Comparison of ENCODE assay signal across 8 mouse cellular contexts in genomic region chr6:100833355-100833754, GRCm38 (mm10). TPM values are rescaled to one million over a fixed set of nuclear protein-coding genes. Genes with fewer than 3 reads are reported as not detected.
A peak's percentile ranks its signal among the peaks of the same experiment; 100 is the strongest.
DNase-seq lines count a peak whose midpoint lies in the region; ATAC-seq lines count a peak whose summit lies in the region.

Gene Ppp4r2, plus strand, starts transcription at chr6:100833622.

- H3K4me2 ChIP-seq in heart, embryonic 14.5 days (ENCODE audit: low read length), result peak within 1 kb of the TSS; percentile 64
- peak within 1 kb of the TSS; percentile 75 for H3K4me2 ChIP-seq in liver, embryonic 13.5 days
- peak within 1 kb of the TSS; percentile 62 for H3K4me2 ChIP-seq in stomach, embryonic 16.5 days (ENCODE audit: low read depth, low read length)

- no peaks in the 10 kb centered on the region for H3K27me3 ChIP-seq in heart, embryonic 14.5 days (ENCODE audit: control insufficient read depth, insufficient read depth, low read length)
- no peaks in the 10 kb centered on the region for H3K27me3 ChIP-seq in liver, embryonic 13.5 days
- H3K27me3 ChIP-seq in stomach, embryonic 16.5 days (ENCODE audit: control insufficient read depth, insufficient read depth, low read length), result no peaks in the 10 kb centered on the region

- DNase-seq in CD4-positive, CD25-positive, alpha-beta regulatory T cell, adult 2 months (ENCODE audit: low read depth, low spot score), result peak; percentile 97
- DNase-seq in fibroblast of lung, adult 2 months (ENCODE audit: low read depth), result peak; percentile 46
- DNase-seq in kidney, postnatal 14 days, result peak; percentile 96
- DNase-seq in liver, embryonic 13.5 days, result peak; percentile 84
- DNase-seq in neural tube, embryonic 10.5 days (ENCODE audit: extremely low spot score, low spot score), result peak; percentile 92

- H3K27ac ChIP-seq in brown adipose tissue, adult 24 weeks (replicated peaks; ENCODE audit: low read depth, low read length), result peak within 1 kb of the TSS; percentile 90
- H3K27ac ChIP-seq in heart, embryonic 14.5 days (replicated peaks in 1 of 2; ENCODE audit: control insufficient read depth in 1 of 2, insufficient read depth in 1 of 2, low read depth in 2 of 2, low read length in 2 of 2), result peak within 1 kb of the TSS; percentile 50 to 91
- H3K27ac ChIP-seq in liver, embryonic 13.5 days, result peak within 1 kb of the TSS; percentile 80
- peak within 1 kb of the TSS; percentile 84 for H3K27ac ChIP-seq in stomach, embryonic 16.5 days (ENCODE audit: low read length)

- peak within 1 kb of the TSS; percentile 100 for H3K4me3 ChIP-seq in brown adipose tissue, adult 24 weeks (ENCODE audit: insufficient read depth, low read depth, low read length)
- peak within 1 kb of the TSS; percentile 70 to 75 for H3K4me3 ChIP-seq in heart, embryonic 14.5 days (ENCODE audit: control insufficient read depth in 1 of 2, insufficient read depth in 1 of 2, low read depth in 1 of 2, low read length in 2 of 2)
- peak within 1 kb of the TSS; percentile 94 for H3K4me3 ChIP-seq in liver, embryonic 13.5 days (replicated peaks)
- H3K4me3 ChIP-seq in stomach, embryonic 16.5 days (replicated peaks; ENCODE audit: low read length), result peak within 1 kb of the TSS; percentile 89

- under 1% methylated on average over 41 of the region's 50 CpGs for WGBS in heart, embryonic 14.5 days
- under 1% methylated on average over 41 of the region's 50 CpGs for WGBS in liver, embryonic 13.5 days (ENCODE audit: insufficient replicate concordance)
- 0% methylated on average over 33 of the region's 50 CpGs for whole genome bisulfite sequencing in stomach, embryonic 16.5 days

- H3K9ac ChIP-seq in heart, embryonic 14.5 days (ENCODE audit: low read length), result peak within 1 kb of the TSS; percentile 91
- H3K9ac ChIP-seq in liver, embryonic 13.5 days, result peak within 1 kb of the TSS; percentile 92
- peak within 1 kb of the TSS; percentile 93 for H3K9ac ChIP-seq in stomach, embryonic 16.5 days (ENCODE audit: low read length)

- H3K9me3 ChIP-seq in heart, embryonic 14.5 days (ENCODE audit: control insufficient read depth, low read length), result no peaks in the 10 kb centered on the region
- no peaks in the 10 kb centered on the region for H3K9me3 ChIP-seq in liver, embryonic 13.5 days (replicated peaks)
- H3K9me3 ChIP-seq in stomach, embryonic 16.5 days (replicated peaks; ENCODE audit: control insufficient read depth, low read length), result no peaks in the 10 kb centered on the region

- peaks cover 33% of the 10 kb centered on the region for H3K36me3 ChIP-seq in heart, embryonic 14.5 days (ENCODE audit: control insufficient read depth, insufficient read depth, low read length)
- peaks cover 32% of the 10 kb centered on the region for H3K36me3 ChIP-seq in liver, embryonic 13.5 days
- peaks cover 14% of the 10 kb centered on the region for H3K36me3 ChIP-seq in stomach, embryonic 16.5 days (ENCODE audit: control insufficient read depth, insufficient read depth, low read length)

- ATAC-seq in heart, embryonic 14.5 days (ENCODE audit: insufficient number of reproducible peaks, insufficient read depth, low FRiP score, low read depth), result peak; percentile 90
- ATAC-seq in liver, embryonic 13.5 days (ENCODE audit: low read depth), result peak; percentile 97
- peak; percentile 97 for ATAC-seq in stomach, embryonic 16.5 days (ENCODE audit: insufficient read depth, low FRiP score)

- peaks cover 10% of the 10 kb centered on the region; the same call in 1 of the 2 replicates for H3K4me1 ChIP-seq in brown adipose tissue, adult 24 weeks (ENCODE audit: control insufficient read depth, insufficient read depth, insufficient read length, low read length)
- H3K4me1 ChIP-seq in heart, embryonic 14.5 days (ENCODE audit: control insufficient read depth in 2 of 2, insufficient read depth in 2 of 2, low read length in 2 of 2), result peaks cover 0 to 15% of the 10 kb centered on the region in 2 experiments; a peak in 1 of 4 replicates
- peaks cover 38% of the 10 kb centered on the region for H3K4me1 ChIP-seq in liver, embryonic 13.5 days (replicated peaks)
- H3K4me1 ChIP-seq in stomach, embryonic 16.5 days (ENCODE audit: control insufficient read depth, insufficient read depth, low read length), result peaks cover 11% of the 10 kb centered on the region; the same call in 1 of the 2 replicates

RNA-seq across cellular contexts. Expression of gene Ppp4r2, which starts in this region (rescaled TPM):
- 66.1 and 82.8 TPM in 2 replicates for polyA plus RNA-seq in brown adipose tissue, adult 24 weeks (2012; ENCODE audit: insufficient read depth, insufficient read length, missing spikeins)
- 21.1 and 24.1 TPM in 2 replicates for polyA plus RNA-seq in heart, embryonic 14.5 days (2014; fragmentation: Nextera tagmentation; extraction: Ambion mirVana)
- polyA plus RNA-seq in liver, embryonic 13.5 days (2015; fragmentation: Nextera tagmentation; extraction: Ambion mirVana), result 10.6 and 11.0 TPM in 2 replicates
- 10.5 and 12.7 TPM in 2 replicates for polyA plus RNA-seq in stomach, embryonic 16.5 days (2015; fragmentation: Nextera tagmentation; extraction: Ambion mirVana)

Comparison
In these comparisons a context has a peak if more than half of its experiments do, and no peak if none do; other contexts are left out.
1. Peak in every context shown above with its lines: DNase-seq, ATAC-seq, H3K4me3 ChIP-seq and H3K27ac ChIP-seq.
2. DNase-seq: peak in every context shown above with its lines; median percentile 97 in CD4-positive, CD25-positive, alpha-beta regulatory T cell, adult 2 months; 96 in kidney, postnatal 14 days; 92 in neural tube, embryonic 10.5 days; 84 in liver, embryonic 13.5 days; 46 in fibroblast of lung, adult 2 months.